Mouse (Mus musculus) heart, adult 2 months (tissue): ENCODE data around the gene Fbxo42.

Experiments
- CTCF ChIP-seq: fragments of 200-600 bp; IDR thresholded peaks from 2 replicates; pipeline ENCODE4 v1.8.1; 2022; ENCODE audit warnings: antibody characterized with exemption, mild to moderate bottlenecking, moderate library complexity
- POLR2A ChIP-seq: fragments of 200-500 bp; IDR thresholded peaks from 2 replicates; pipeline ENCODE4 v1.6.1; 2011; ENCODE audit warnings: mild to moderate bottlenecking, low read depth, low read length, control low read depth; ENCODE audit not compliant: insufficient read depth

DNA sequence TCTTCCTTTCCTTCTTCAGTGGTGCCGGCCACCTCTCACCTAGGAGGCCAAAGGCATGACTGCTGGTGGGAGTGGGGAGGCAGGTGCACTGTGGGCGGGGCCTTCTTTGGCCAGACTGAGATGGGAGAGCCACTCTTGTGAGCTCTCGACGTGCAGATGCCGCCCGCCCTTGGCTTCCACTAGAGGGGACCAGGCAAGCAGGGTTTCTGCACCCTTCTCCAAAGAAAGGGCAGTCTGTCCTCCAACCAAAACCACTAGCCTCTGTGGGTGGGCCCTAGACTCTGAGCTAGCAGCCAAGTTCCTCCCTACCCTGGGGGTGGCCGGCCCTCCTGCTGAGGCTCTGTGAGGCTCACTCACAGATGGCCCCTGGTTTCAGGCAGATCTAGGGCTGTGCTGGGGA is 33.9 kb upstream of the Fbxo42 start:
- no peak for TF ChIP-seq CTCF
- TF ChIP-seq POLR2A: no peak
